ENCODE assay signal across 9 mouse cellular contexts in the genomic region with DNA sequence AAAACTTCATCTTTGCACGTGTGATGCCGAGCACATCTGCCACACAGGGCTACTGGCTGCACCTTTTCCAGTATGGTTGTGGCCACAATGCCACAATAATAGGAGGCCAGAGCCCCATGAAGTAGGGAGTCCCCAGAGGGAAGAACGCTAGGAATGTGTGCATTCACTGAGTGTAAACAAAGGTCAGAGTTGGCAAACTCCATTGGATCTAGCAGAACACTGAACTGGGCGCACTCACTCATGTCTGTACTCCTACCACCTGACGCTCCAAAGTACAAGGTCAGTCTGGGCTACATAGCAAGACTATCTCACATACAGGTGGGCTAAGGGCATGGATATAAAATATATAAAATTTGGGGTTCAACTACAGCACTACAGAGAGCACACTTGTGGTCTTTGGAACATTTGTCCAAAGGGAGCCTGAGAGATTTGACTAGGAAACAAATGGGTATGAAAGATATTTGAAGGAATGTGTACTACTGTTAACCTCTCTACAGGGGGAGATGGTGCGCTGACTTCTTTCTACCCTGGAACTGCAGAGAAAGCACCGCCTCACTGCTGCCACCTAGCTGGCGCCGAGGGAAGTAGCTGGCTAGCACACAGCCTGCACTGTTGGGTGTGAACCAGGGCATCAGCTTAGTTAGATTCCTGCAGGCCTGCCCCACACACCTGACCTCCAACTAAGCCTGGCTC. TPM values are rescaled to one million over a fixed set of nuclear protein-coding genes. Genes with fewer than 3 reads are reported as not detected.
A peak's percentile ranks its signal among the peaks of the same experiment; 100 is the strongest.
DNase-seq lines count a peak whose midpoint lies in the region; ATAC-seq and TF ChIP-seq lines count a peak whose summit lies in the region.
"Had no signal": no experiment of that assay in that cellular context is flagged by ENCODE, and none has a peak within 500 bp of the region (broad histone marks: within the 10 kb centered on the region; RNA-seq: fewer than 3 reads in every experiment).

No protein-coding gene starts in this region.

- H3K4me1 ChIP-seq in heart, adult 2 months (ENCODE audit: control insufficient read depth, insufficient read depth, low read length): peaks cover 5% of the 10 kb centered on the region; the same call in 1 of the 2 replicates
- H3K4me1 ChIP-seq in kidney, postnatal 0 days (replicated peaks; ENCODE audit: insufficient read depth, low read length): no peaks in the 10 kb centered on the region
- no peaks in the 10 kb centered on the region for H3K4me1 ChIP-seq in liver, postnatal 0 days (ENCODE audit: insufficient read depth)
- H3K4me1 ChIP-seq: hindbrain, embryonic 15.5 days had no signal

- no peak; the same call in 1 of the 2 replicates for TF ChIP-seq CTCF in heart, adult 2 months (IDR thresholded peaks at IDR 0.05)
- TF ChIP-seq CTCF in kidney, postnatal 0 days (IDR thresholded peaks at IDR 0.05; ENCODE audit: low read depth): peak; percentile 98
- peak; percentile 99 for TF ChIP-seq CTCF in liver, postnatal 0 days (IDR thresholded peaks at IDR 0.05; ENCODE audit: low read depth)

- H3K4me3 ChIP-seq in heart, adult 2 months: no peak overlapping the region
- no peak overlapping the region for H3K4me3 ChIP-seq in kidney, postnatal 0 days (replicated peaks; ENCODE audit: low read depth, low read length)
- no peak overlapping the region for H3K4me3 ChIP-seq in liver, postnatal 0 days (ENCODE audit: low read depth, low read length)
- H3K4me3 ChIP-seq: hindbrain, embryonic 15.5 days had no signal

- DNase-seq in B cell, adult 2 months: peak; percentile 83
- peak; percentile 76 for DNase-seq in adipocyte (ENCODE audit: low spot score)
- DNase-seq in embryo, embryonic 11 days: peak; percentile 75
- DNase-seq in heart, adult 2 months: peak; percentile 68 to 82
- DNase-seq in kidney, postnatal 0 days (ENCODE audit: low spot score): peak; percentile 84
- peak; percentile 87 for DNase-seq in liver, postnatal 0 days
- DNase-seq in retina, embryonic 14.5 days (ENCODE audit: low spot score): peak; percentile 85
- peak; percentile 85 for DNase-seq in thymus, postnatal 25 days

- no peaks in the 10 kb centered on the region for H3K27me3 ChIP-seq in heart, adult 2 months (ENCODE audit: control insufficient read depth, insufficient read depth, low read length)
- no peaks in the 10 kb centered on the region for H3K27me3 ChIP-seq in kidney, postnatal 0 days (ENCODE audit: insufficient read depth, low read length)
- H3K27me3 ChIP-seq in liver, postnatal 0 days (ENCODE audit: insufficient read depth, low read length): no peaks in the 10 kb centered on the region
- H3K27me3 ChIP-seq: hindbrain, embryonic 15.5 days had no signal

- no peak for TF ChIP-seq EP300 in heart, adult 2 months (IDR thresholded peaks at IDR 0.05; ENCODE audit: insufficient read depth, low read depth, low read length)
- no peak for TF ChIP-seq EP300 in liver, postnatal 0 days (IDR thresholded peaks at IDR 0.05; ENCODE audit: low read depth)

- H3K79me2 ChIP-seq in heart, adult 2 months (replicated peaks; ENCODE audit: control insufficient read depth, insufficient read depth, low read length): no peaks in the 10 kb centered on the region

- no peak overlapping the region for H3K9ac ChIP-seq in heart, adult 2 months (ENCODE audit: low read depth, low read length)
- no peak overlapping the region for H3K9ac ChIP-seq in kidney, postnatal 0 days (ENCODE audit: low read depth, low read length)
- H3K9ac ChIP-seq in liver, postnatal 0 days (replicated peaks): no peak overlapping the region
- H3K9ac ChIP-seq: hindbrain, embryonic 15.5 days had no signal

- no peaks in the 10 kb centered on the region for H3K9me3 ChIP-seq in kidney, postnatal 0 days (replicated peaks; ENCODE audit: low read length)
- H3K9me3 ChIP-seq in liver, postnatal 0 days (ENCODE audit: low read length): no peaks in the 10 kb centered on the region
- H3K9me3 ChIP-seq: hindbrain, embryonic 15.5 days had no signal

- TF ChIP-seq POLR2A in heart, adult 2 months (IDR thresholded peaks at IDR 0.05; ENCODE audit: insufficient read depth, low read depth, low read length): no peak

- no peak overlapping the region for H3K27ac ChIP-seq in heart, adult 2 months
- H3K27ac ChIP-seq in kidney, postnatal 0 days: no peak overlapping the region
- H3K27ac ChIP-seq in liver, postnatal 0 days (ENCODE audit: low read depth): no peak overlapping the region
- H3K27ac ChIP-seq: hindbrain, embryonic 15.5 days had no signal

- H3K36me3 ChIP-seq in heart, adult 2 months (ENCODE audit: control insufficient read depth, insufficient read depth, low read length): peaks cover under 1% of the 10 kb centered on the region
- peaks cover 34% of the 10 kb centered on the region for H3K36me3 ChIP-seq in kidney, postnatal 0 days (ENCODE audit: insufficient read depth, low read length)
- peaks cover 7% of the 10 kb centered on the region; the same call in 1 of the 2 replicates for H3K36me3 ChIP-seq in liver, postnatal 0 days (replicated peaks; ENCODE audit: insufficient read depth, low read length)

- peak; percentile 74 for ATAC-seq in kidney, postnatal 0 days (replicated peaks; ENCODE audit: low FRiP score, low read depth)
- peak; percentile 89 for ATAC-seq in liver, postnatal 0 days

- WGBS in heart, adult 2 months: 60% methylated on average over 9 of the region's 9 CpGs
- WGBS in kidney, postnatal 0 days: 53% methylated on average over 9 of the region's 9 CpGs
- WGBS in liver, postnatal 0 days (ENCODE audit: insufficient replicate concordance): 50% methylated on average over 9 of the region's 9 CpGs

- H3K4me2 ChIP-seq in kidney, postnatal 0 days (ENCODE audit: low read length): no peak overlapping the region
- H3K4me2 ChIP-seq in liver, postnatal 0 days (ENCODE audit: low read depth, low read length): no peak overlapping the region
- H3K4me2 ChIP-seq: hindbrain, embryonic 15.5 days had no signal

- intact Hi-C loops in heart, adult 2 months (cut with DNase I): loop anchor here (2.0 kb wide), 1 partner anchor 154 kb away; no protein-coding TSS in a partner anchor

RNA-seq across cellular contexts. Expression of gene Pld6, which starts 9.1 kb away (rescaled TPM):
- total RNA-seq in heart, adult 2 months (2021): under 1 TPM; 0.44 to 0.45 TPM
- polyA plus RNA-seq in heart, adult 2 months (2012; rRNA removed): 1.5 and 2.2 TPM in 2 replicates
- 2.9 and 3.1 TPM in 2 replicates for polyA plus RNA-seq in kidney, postnatal 0 days (2015; fragmentation: Nextera tagmentation; extraction: Ambion mirVana)
- polyA plus RNA-seq in liver, postnatal 0 days (2015; fragmentation: Nextera tagmentation; extraction: Ambion mirVana): 1.7 and 2.0 TPM in 2 replicates

RNA-seq across cellular contexts. Expression of gene Flcn, which starts 31.5 kb away (rescaled TPM):
- total RNA-seq in heart, adult 2 months (2021): 10 to 100 TPM; 36.9 to 47.0 TPM
- polyA plus RNA-seq in heart, adult 2 months (2012; rRNA removed): 52.0 and 59.0 TPM in 2 replicates
- 30.6 and 31.7 TPM in 2 replicates for polyA plus RNA-seq in kidney, postnatal 0 days (2015; fragmentation: Nextera tagmentation; extraction: Ambion mirVana)
- 11.3 and 13.9 TPM in 2 replicates for polyA plus RNA-seq in liver, postnatal 0 days (2015; fragmentation: Nextera tagmentation; extraction: Ambion mirVana)
